Mouse (Mus musculus) C2C12 (cell line): ENCODE measurements around the gene Mon1a.

Experiments
- CTCF ChIP-seq: IDR thresholded peaks from one replicate; pipeline ENCODE4 v1.5.1; 2011; ENCODE audit not compliant: control insufficient read depth, insufficient read depth, insufficient read length
- MAX ChIP-seq: IDR thresholded peaks from one replicate; pipeline ENCODE4 v1.6.1; 2011; ENCODE audit warnings: mild to moderate bottlenecking, control low read depth
- MYOG ChIP-seq: IDR thresholded peaks from one replicate; pipeline ENCODE4 v1.6.1; 2011; ENCODE audit not compliant: control insufficient read depth, insufficient read length; ENCODE audit errors: extremely low read depth
- USF1 ChIP-seq: IDR thresholded peaks from one replicate; pipeline ENCODE4 v1.6.1; 2011; ENCODE audit warnings: low read depth, mild to moderate bottlenecking, control low read depth, moderate library complexity

GRCm38 (mm10) chr9:107918884-107919283 lies 30.9 kb downstream of the Mon1a start:
- TF ChIP-seq USF1 (no peak), CTCF (no peak), MAX (no peak), MYOG (no peak)
